Mouse (Mus musculus): ENCODE measurements around the gene Tmem151b. TPM values are rescaled to one million over a fixed set of nuclear protein-coding genes. Genes with fewer than 3 reads are reported as not detected.
A peak's percentile ranks its signal among the peaks of the same experiment; 100 is the strongest.

Gene Tmem151b
- polyA plus RNA-seq, 1 experiment from 2014 or later = 41.3 TPM

DNA sequence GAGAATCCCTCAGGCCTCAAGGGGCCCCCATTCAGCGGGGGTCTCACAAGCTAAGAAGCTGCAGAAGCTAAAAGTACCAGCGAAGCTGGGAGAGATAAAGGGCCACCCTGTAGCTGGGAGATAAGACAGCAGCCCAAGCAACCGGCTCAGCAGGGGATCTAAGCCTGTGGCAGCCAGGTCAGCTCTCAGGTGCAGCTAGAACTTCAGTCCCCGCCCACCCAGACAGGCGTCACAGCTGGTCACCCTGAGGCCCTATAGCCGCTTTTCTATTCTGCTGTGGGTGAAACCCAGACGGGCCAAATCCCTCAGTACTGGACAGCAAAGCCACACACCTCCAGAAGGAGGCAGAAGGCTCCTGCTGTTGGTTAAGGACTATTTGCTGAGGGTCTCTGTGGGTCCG lies 44.0 kb upstream of the Tmem151b start:
- H3K9ac ChIP-seq (replicated peaks; ENCODE audit: low read depth, low read length) = 0 out of 2 replicates have a peak overlapping the region, but pooled peaks have one; percentile 5
- H3K4me2 ChIP-seq (ENCODE audit: low read length) = peak overlapping the region; percentile 19
- WGBS = 21% methylated on average over 8 of the region's 8 CpGs
- no peaks in the 10 kb centered on the region for H3K27me3 ChIP-seq (replicated peaks; ENCODE audit: control insufficient read depth, insufficient read depth, low read length)
- H3K4me1 ChIP-seq (replicated peaks; ENCODE audit: control insufficient read depth, insufficient read depth, low read length) = peaks cover 51% of the 10 kb centered on the region
- no peak for ATAC-seq
- H3K4me3 ChIP-seq (replicated peaks; ENCODE audit: low read length) = no peak overlapping the region
- H3K36me3 ChIP-seq (ENCODE audit: control insufficient read depth, insufficient read depth) = no peaks in the 10 kb centered on the region
- H3K9me3 ChIP-seq (ENCODE audit: control insufficient read depth, low read length) = no peaks in the 10 kb centered on the region
- no peak overlapping the region for H3K27ac ChIP-seq (ENCODE audit: low read length)

DNA sequence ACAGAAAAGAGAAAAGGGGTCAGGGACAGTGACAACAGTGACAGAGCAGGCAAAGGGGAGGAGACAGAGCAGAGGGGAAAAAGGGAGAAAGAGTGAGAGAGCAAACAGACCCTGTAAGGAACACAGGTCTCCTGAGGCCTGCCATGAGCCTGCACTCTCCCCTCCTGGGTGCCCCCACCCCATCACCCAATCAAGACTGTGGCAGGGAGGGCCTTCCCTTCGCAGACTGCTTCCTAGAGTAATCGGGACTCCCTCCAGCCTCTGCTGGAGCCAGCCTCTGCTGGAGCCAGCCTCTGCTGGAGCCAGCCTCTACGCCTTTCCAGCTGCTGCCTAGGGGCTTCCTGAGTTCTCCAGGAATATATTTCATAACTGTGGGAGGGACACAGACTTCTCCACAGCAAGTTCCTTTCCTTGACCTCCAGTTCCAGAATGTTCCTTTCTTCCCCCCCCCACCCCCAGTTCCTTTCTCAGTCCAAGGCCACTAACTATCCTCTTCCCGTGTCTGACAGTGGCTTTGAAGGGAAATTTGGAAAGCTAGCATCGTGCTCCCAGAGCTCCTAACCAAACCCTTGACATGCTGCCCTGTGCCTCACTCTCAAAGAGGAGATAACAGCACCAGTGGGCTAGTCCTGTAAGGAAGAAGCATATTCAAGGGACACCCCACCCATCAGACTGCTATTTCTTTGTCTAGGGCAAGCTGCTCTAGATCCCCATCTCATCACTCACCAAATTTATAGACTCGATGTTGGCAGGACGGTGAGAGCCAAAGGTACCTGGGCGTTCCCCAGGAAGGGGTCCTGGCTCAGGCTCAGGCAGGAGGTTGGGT lies 43.3 kb upstream of the Tmem151b start:
- Histone ChIP-seq H3K4me1 (replicated peaks; ENCODE audit: control insufficient read depth, insufficient read depth, low read length) (peaks cover 51% of the 10 kb centered on the region), H3K4me3 (replicated peaks; ENCODE audit: low read length) (no peak overlapping the region), H3K27ac (ENCODE audit: low read length) (no peak overlapping the region), H3K4me2 (ENCODE audit: low read length) (peak overlapping the region; percentile 30), H3K27me3 (replicated peaks; ENCODE audit: control insufficient read depth, insufficient read depth, low read length) (no peaks in the 10 kb centered on the region), H3K36me3 (ENCODE audit: control insufficient read depth, insufficient read depth) (no peaks in the 10 kb centered on the region), H3K9ac (replicated peaks; ENCODE audit: low read depth, low read length) (peak overlapping the region; percentile 3; the same call in 1 of the 2 replicates), H3K9me3 (ENCODE audit: control insufficient read depth, low read length) (no peaks in the 10 kb centered on the region)
- ATAC-seq = no peak
- 56% methylated on average over 8 of the region's 8 CpGs for WGBS

DNA sequence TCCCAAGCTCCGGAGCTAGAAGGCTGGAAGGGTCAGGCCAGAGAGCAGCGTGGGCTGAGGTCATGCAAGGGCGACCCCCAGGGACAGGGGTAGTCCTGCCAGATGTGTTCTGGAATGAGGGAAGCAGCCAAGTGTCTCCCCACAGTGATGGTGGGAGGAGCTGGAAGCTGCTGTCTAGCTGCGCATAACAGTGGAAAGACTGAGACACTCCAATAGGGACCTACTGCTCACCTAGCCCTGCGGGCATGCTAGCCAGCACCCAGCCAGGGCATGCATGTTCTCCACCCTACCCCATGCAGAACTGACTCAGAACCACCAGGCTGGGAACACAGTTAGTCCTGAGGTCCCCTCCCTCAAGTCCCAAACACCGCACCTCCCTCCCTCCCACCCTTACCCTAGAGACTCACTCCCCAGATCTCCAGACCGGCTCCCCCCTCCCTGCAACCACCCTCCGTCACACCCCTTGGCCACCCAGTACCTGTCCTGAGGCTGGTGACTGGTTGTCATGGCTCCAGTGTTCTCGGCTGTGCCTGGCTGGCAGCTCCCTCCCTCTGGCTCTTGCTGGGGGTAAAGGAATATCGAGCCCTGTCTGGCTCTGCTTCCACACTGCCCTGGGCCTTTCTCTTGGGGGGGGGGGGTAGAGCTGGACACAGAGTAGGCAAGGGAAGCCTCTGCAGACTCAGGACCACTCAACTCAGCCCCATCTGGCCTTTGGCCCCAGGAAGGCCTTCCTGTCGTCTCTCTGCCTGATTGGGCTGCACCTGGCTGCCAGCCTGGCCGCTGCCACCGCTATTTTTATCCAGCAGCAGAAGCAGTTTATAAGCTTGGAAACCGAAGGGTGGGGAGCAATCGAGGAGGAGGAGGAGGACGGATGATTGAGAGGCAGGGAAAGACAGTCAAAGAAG lies 42.5 kb upstream of the Tmem151b start:
- no peak for ATAC-seq
- Histone ChIP-seq H3K4me1 (replicated peaks; ENCODE audit: control insufficient read depth, insufficient read depth, low read length) (peaks cover 47% of the 10 kb centered on the region), H3K4me3 (replicated peaks; ENCODE audit: low read length) (no peak overlapping the region), H3K4me2 (ENCODE audit: low read length) (peak overlapping the region; percentile 30), H3K9ac (replicated peaks; ENCODE audit: low read depth, low read length) (peak overlapping the region; percentile 3; the same call in 1 of the 2 replicates), H3K27me3 (replicated peaks; ENCODE audit: control insufficient read depth, insufficient read depth, low read length) (no peaks in the 10 kb centered on the region), H3K27ac (ENCODE audit: low read length) (no peak overlapping the region), H3K9me3 (ENCODE audit: control insufficient read depth, low read length) (no peaks in the 10 kb centered on the region), H3K36me3 (ENCODE audit: control insufficient read depth, insufficient read depth) (peaks cover 3% of the 10 kb centered on the region; the same call in 1 of the 2 replicates)
- 50% methylated on average over 16 of the region's 16 CpGs for WGBS

DNA sequence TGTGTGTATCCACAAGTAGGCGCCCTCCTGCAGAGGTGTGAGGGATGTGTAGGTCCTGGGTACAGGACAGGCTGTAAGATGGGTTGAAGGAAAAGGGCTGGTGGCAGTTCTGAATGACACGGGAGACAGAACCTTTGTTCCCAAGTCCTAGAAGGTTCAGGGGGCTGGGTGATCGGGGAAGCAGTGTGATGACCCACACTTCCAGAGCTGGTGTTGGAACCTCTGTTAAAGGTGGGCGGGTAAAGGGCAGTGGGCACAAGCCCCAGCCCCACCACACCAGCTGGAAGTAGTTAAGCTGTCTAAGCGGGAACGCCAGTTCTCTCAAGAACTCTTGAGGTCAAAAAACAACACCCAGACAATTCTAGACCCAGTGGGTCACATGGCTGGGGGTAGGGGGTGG lies 40.9 kb upstream of the Tmem151b start:
- Histone ChIP-seq H3K27me3 (replicated peaks; ENCODE audit: control insufficient read depth, insufficient read depth, low read length) (no peaks in the 10 kb centered on the region), H3K27ac (ENCODE audit: low read length) (no peak overlapping the region), H3K9ac (replicated peaks; ENCODE audit: low read depth, low read length) (no peak overlapping the region), H3K4me3 (replicated peaks; ENCODE audit: low read length) (no peak overlapping the region), H3K4me1 (replicated peaks; ENCODE audit: control insufficient read depth, insufficient read depth, low read length) (peaks cover 32% of the 10 kb centered on the region), H3K9me3 (ENCODE audit: control insufficient read depth, low read length) (no peaks in the 10 kb centered on the region), H3K36me3 (ENCODE audit: control insufficient read depth, insufficient read depth) (peaks cover 8% of the 10 kb centered on the region; the same call in 1 of the 2 replicates), H3K4me2 (ENCODE audit: low read length) (no peak overlapping the region)
- no peak for ATAC-seq
- 88% methylated on average over 6 of the region's 6 CpGs for WGBS

GRCm38 (mm10) chr17:45589844-45590243 lies 40.4 kb upstream of the Tmem151b start:
- H3K27me3 ChIP-seq (replicated peaks; ENCODE audit: control insufficient read depth, insufficient read depth, low read length) = no peaks in the 10 kb centered on the region
- WGBS = 92% methylated on average over 8 of the region's 8 CpGs
- peaks cover 8% of the 10 kb centered on the region; the same call in 1 of the 2 replicates for H3K36me3 ChIP-seq (ENCODE audit: control insufficient read depth, insufficient read depth)
- H3K4me1 ChIP-seq (replicated peaks; ENCODE audit: control insufficient read depth, insufficient read depth, low read length) = peaks cover 29% of the 10 kb centered on the region
- H3K4me2 ChIP-seq (ENCODE audit: low read length) = no peak overlapping the region
- no peak overlapping the region for H3K27ac ChIP-seq (ENCODE audit: low read length)
- no peaks in the 10 kb centered on the region for H3K9me3 ChIP-seq (ENCODE audit: control insufficient read depth, low read length)
- no peak overlapping the region for H3K9ac ChIP-seq (replicated peaks; ENCODE audit: low read depth, low read length)
- H3K4me3 ChIP-seq (replicated peaks; ENCODE audit: low read length) = no peak overlapping the region
- ATAC-seq = no peak

GRCm38 (mm10) chr17:45589236-45589635 lies 39.8 kb upstream of the Tmem151b start:
- Histone ChIP-seq H3K9me3 (ENCODE audit: control insufficient read depth, low read length) (no peaks in the 10 kb centered on the region), H3K9ac (replicated peaks; ENCODE audit: low read depth, low read length) (no peak overlapping the region), H3K4me3 (replicated peaks; ENCODE audit: low read length) (no peak overlapping the region), H3K4me1 (replicated peaks; ENCODE audit: control insufficient read depth, insufficient read depth, low read length) (peaks cover 27% of the 10 kb centered on the region), H3K4me2 (ENCODE audit: low read length) (no peak overlapping the region), H3K27ac (ENCODE audit: low read length) (no peak overlapping the region), H3K27me3 (replicated peaks; ENCODE audit: control insufficient read depth, insufficient read depth, low read length) (no peaks in the 10 kb centered on the region), H3K36me3 (ENCODE audit: control insufficient read depth, insufficient read depth) (peaks cover 8% of the 10 kb centered on the region; the same call in 1 of the 2 replicates)
- ATAC-seq = no peak
- 100% methylated on average over 7 of the region's 7 CpGs for WGBS

DNA sequence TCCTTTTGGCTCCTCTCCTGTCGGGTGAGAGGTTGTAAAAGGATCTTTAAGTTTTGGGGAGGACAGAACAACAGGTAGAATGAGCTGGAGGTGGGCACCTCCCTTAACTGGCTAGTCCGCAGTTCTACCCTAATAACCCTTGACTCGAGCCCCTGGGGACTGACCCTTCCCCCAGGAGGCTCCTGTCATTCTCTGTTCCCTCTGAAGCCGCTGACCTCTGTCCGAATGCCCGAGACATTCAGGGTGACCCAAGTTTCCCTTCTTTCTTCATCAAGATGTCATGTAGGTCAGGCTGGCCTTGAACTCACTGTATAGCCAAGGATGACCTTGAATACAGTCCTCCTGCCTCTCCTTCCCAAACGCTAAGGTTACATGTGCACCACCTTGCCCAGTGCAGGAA lies 38.9 kb upstream of the Tmem151b start:
- 85% methylated on average over 7 of the region's 7 CpGs for WGBS
- H3K9me3 ChIP-seq (ENCODE audit: control insufficient read depth, low read length) = no peaks in the 10 kb centered on the region
- no peak overlapping the region for H3K4me3 ChIP-seq (replicated peaks; ENCODE audit: low read length)
- no peaks in the 10 kb centered on the region for H3K27me3 ChIP-seq (replicated peaks; ENCODE audit: control insufficient read depth, insufficient read depth, low read length)
- ATAC-seq = no peak
- H3K27ac ChIP-seq (ENCODE audit: low read length) = no peak overlapping the region
- no peak overlapping the region for H3K4me2 ChIP-seq (ENCODE audit: low read length)
- H3K9ac ChIP-seq (replicated peaks; ENCODE audit: low read depth, low read length) = no peak overlapping the region
- H3K4me1 ChIP-seq (replicated peaks; ENCODE audit: control insufficient read depth, insufficient read depth, low read length) = peaks cover 23% of the 10 kb centered on the region
- H3K36me3 ChIP-seq (ENCODE audit: control insufficient read depth, insufficient read depth) = peaks cover 8% of the 10 kb centered on the region; the same call in 1 of the 2 replicates

GRCm38 (mm10) chr17:45586449-45586837 lies 37.0 kb upstream of the Tmem151b start:
- no peak overlapping the region for H3K4me2 ChIP-seq (ENCODE audit: low read length)
- no peaks in the 10 kb centered on the region for H3K9me3 ChIP-seq (ENCODE audit: control insufficient read depth, low read length)
- H3K27ac ChIP-seq (ENCODE audit: low read length) = no peak overlapping the region
- peaks cover 8% of the 10 kb centered on the region; the same call in 1 of the 2 replicates for H3K36me3 ChIP-seq (ENCODE audit: control insufficient read depth, insufficient read depth)
- no peaks in the 10 kb centered on the region for H3K27me3 ChIP-seq (replicated peaks; ENCODE audit: control insufficient read depth, insufficient read depth, low read length)
- no peak for ATAC-seq
- no peak overlapping the region for H3K4me3 ChIP-seq (replicated peaks; ENCODE audit: low read length)
- peaks cover 7% of the 10 kb centered on the region for H3K4me1 ChIP-seq (replicated peaks; ENCODE audit: control insufficient read depth, insufficient read depth, low read length)
- WGBS = 98% methylated on average over 3 of the region's 3 CpGs
- no peak overlapping the region for H3K9ac ChIP-seq (replicated peaks; ENCODE audit: low read depth, low read length)
